Mouse (Mus musculus) cerebellum, postnatal 36 days (tissue): ENCODE measurements around the gene Kifc3.
A peak's percentile ranks its signal among the peaks of the same experiment; 100 is the strongest.

Experiments used
- DNase-seq, 2 experiments: peaks; one replicate each; pipeline ENCODE4 v3.0.0; 2021 to 2022; ENCODE audit warnings: mixed read lengths in 2 of 2

Kifc3 gene

DNA sequence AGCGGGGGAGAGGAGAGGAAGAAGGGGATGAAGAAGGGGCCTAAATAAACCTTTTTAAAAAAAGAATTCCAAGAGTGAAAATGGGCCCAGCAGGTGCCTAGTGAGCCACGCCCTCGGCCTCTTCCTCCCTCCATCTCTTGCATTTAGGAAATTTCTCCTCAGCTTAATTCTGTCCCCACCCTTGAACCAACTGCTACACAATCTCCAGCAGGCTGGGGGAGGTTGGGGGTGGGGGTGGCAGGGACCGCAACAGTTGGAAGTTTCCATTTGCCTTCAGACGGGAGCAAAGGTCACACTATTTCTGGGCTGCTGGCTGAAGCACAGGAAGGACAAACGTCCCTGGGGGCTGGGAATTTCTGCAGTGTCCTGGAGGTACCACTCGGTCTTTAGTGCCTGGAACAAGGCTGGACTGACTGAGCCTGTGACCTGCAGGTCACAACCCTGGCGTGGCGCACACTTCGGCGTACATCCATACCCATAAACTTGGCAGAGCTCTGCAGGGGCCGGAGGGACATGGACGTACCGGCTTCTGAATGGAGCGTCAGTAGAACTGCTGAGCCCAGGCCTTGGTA is 71.6 kb downstream of the Kifc3 start:
- DNase-seq = no peak

DNA sequence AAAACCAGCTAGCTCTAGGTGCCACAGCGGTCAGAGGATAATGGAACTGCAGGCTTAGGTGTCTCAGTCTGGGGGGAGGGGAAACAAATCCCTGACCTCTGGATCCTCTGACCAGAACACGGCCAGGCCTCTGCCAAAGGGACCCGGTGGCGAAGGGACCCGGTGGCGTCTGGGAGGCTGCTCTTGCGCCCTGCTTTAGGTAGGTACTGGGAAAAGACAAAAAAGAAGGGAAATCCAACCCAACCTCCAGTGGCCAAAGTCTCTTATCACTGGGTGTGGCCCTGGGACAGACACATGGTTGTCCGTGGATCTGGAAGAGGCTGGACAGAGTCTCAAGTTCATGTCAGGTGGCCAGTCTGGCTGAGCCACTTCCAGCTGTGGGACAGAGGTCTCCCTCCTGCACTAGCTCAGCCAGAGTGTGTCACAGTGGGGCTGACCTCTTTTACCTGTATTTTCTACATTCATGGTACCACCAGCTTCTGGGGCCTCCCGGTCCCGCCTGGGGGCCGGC is 73.8 kb downstream of the Kifc3 start:
- no peak for DNase-seq

DNA sequence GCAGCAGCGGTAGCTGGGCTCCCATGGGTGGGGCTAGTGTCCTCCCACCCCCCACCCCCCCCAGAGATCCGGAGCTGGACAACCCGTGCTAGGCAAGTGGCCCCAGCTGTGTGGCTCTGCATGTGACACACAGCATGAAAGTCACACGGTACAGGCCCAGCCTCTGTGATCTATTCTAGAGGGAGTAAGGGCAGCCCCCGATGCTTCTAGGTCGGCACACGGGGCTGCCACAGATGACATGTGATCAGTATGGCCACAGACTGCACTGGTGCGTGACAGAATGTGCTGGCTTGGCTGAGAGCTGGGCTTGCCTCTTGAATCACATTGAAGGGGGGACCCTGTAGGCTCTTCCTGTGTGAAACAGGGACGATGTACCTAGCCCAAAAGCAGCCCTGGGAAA is 75.0 kb downstream of the Kifc3 start:
- no peak for DNase-seq

DNA sequence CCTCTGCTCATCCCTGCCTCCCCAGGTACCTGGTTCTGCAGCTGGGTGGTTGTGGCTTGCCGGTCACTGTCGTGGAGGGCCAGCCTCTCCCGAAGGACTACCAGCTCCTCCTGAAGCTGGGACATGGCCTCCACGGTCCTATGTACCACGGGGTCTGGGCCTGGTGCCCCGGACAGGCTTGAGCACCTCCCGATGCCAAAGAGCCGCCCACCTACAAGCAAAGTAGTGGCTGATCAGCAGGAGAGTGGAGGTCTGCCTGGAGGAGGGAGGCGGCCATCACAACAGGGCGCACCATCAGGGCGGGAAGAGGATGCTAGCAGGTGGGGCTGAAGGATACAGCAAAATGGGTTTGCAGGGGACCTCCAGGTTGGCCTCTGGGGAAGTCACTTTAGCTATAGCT is 76.1 kb downstream of the Kifc3 start:
- no peak for DNase-seq

DNA sequence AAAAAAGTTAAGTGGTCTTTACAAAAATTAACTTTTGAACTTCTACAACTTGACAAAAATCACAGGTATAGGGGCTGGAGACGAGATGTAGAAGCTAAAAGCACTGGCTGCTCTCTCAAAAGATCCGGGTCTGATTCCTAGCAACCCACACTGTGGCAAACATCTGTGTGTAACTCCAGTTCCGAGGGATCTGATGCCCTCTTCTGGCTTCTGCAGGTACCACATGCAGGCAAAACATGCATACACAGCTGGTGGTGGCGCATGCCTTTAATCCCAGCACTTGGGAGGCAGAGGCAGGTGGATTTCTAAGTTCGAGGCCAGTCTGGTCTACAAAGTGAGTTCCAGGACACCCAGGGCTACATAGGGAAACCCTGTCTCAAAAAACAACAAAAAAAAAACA is 79.2 kb downstream of the Kifc3 start:
- no peak for DNase-seq

DNA sequence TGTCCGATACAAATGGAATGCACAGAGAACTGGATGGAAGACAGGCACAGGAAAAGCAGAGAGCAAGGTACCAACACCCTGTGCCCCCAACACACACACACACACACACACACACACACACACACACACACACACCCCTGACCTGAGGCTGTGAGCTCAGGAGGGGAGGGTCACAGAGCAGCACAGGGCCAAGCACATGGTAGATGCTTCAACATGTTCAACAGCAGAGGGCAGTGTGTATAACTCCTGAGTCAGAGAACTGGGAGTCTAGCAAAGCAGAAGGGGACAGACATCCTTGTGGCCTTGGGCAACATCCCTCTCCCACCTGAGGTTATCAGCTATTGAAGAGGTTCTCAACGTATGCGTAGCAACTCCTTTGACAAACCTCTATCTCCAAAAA is 88.9 kb downstream of the Kifc3 start:
- no peak for DNase-seq

DNA sequence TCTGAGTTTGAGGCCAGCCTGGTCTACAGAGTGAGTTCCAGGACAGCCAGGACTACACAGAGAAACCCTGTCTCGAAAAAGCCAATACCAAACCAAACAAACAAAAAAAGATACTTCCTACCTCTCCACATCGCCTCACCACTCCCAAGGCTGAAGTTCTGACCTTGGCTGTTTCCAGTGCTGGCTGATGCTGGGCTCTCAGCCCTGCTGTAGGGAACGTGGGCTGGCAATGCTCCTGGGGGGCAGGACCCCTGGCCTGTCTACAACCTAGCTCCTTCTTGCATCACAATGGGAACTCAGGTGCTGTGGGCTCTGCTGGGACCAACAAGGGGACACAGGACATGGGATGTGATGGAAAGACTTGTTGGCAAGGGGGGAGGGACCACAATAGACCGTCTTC is 89.5 kb downstream of the Kifc3 start:
- no peak for DNase-seq

DNA sequence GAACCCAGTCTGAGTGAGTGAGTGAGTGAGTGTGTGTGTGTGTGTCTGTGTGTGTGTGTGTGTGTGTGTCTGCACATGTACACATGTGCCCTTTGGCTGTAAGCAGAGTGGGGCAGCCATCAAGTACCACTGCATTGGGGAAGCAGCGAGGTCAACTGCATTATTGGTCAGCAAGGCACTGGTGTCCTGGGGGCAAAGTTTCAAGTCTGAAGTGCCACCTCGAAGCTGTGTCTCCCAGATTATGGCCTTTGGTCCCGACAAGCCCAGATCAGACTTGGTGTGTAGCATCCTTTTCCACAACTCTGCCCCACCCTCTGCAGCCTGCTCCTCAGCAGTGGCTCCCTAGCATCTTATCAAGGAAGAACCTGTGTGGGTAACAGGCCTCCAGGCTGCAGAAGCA is 90.0 kb downstream of the Kifc3 start:
- DNase-seq = no peak

DNA sequence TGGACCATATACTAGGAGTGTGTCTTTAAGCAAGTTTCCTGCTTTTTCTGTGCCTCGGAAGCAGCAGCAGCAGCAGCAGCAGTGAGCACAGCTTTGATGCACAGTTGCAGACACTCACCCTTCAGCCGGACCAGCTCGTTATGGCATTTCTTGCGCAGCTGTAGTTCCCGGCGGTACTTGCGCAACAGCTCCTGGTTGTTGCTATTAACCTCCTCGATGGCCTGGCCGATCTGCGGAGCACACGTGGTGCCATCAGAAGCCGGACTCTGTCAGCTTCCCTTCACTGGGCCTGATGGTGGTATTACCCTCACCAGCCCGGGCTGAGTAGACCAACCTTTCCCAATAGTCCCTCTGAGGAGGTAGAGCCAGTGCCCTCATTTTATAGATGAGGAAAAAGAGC is 95.3 kb downstream of the Kifc3 start:
- DNase-seq = no peak

DNA sequence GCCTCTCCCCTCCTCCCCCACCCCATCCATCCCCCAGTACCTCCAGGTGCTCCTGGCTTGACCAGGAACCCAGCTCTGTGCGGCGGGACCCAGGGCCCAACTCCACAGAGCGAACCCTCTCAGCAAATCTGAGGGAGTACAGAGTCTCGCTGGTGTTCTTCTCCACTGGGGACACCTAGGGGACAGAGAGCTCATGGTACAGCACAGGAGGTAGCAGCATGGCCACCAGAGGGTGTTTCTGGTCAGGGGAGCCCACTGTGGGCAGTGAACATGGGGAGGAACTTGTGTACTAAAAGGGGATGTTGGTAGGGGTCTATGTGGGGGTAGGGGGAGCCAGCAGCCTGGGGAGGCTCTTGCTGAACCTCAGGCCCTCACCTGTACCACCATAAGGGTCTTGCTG is 100.6 kb downstream of the Kifc3 start:
- DNase-seq = no peak

DNA sequence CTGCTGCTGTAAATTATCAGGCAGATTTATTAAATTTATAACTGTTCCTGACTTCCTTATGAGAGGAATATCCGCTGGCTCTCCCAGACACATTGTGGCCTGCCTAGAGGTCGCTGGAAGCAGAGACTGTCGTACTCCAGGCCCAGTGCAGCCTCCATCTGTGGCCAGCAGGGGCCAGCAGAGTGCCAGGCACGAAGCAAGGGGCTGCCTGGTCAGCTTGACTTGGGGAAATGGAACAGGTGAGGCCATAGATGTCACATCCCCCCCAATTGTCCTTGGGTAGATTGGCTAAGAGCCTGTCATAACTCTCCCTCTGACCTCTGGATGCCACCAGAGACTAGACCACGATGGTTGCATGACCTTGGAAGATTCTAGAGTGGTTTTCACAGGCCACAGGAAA is 103.6 kb downstream of the Kifc3 start:
- DNase-seq = peak; percentile 67 to 68

DNA sequence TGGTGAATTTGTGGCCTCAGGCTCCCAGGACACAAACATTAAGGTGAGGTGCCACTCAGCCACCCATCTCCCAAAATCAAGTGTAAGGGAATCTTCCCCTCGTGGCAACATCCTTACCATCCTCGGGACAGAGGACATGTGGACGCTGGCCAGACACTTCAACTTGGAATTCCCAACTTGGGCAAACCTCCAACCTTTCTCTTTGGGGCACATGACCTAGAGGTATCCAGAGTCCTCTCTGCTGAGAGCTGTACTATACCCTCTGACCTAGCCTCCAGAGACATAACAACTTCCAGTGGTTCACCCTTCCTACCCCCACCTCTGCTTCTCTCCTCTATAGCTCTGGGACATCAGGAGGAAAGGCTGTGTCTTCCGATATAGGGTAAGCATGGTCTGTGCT is 109.0 kb downstream of the Kifc3 start:
- no peak for DNase-seq

DNA sequence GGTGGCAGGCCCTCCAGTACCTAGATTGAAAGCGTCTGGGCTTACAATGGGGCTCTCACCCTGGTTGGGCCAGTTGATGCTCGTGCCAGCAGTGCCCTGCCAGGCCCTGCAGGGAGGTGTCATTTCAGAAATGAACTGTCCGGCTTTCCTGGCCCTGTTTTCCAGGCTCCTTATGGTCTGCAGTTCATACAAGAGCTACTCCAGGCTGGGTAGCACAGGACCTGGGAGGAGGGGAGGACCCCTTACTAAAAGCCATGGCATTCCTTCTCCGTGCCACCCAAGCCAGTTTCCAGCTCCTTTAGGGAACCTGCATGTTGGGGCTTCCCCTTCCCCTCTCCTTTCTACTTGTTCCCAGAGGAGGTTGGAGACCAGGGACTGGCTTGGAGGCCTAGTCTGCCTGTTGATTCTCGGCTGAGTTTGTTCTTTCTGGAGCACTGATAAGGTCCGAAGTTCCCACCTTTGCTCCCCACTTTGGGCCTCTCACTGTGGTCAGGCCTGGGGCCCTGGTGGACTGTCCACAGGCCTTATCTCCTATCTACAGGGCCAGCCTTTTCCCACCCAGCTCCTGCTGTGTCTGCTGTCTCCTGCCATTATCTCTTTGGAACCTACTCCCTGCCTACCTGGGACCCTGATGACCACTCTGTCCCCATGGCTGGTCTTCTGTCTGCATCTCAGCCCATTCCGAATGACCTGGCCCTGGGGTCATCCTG is 117.0 kb downstream of the Kifc3 start:
- DNase-seq = peak; percentile 60 to 66

DNA sequence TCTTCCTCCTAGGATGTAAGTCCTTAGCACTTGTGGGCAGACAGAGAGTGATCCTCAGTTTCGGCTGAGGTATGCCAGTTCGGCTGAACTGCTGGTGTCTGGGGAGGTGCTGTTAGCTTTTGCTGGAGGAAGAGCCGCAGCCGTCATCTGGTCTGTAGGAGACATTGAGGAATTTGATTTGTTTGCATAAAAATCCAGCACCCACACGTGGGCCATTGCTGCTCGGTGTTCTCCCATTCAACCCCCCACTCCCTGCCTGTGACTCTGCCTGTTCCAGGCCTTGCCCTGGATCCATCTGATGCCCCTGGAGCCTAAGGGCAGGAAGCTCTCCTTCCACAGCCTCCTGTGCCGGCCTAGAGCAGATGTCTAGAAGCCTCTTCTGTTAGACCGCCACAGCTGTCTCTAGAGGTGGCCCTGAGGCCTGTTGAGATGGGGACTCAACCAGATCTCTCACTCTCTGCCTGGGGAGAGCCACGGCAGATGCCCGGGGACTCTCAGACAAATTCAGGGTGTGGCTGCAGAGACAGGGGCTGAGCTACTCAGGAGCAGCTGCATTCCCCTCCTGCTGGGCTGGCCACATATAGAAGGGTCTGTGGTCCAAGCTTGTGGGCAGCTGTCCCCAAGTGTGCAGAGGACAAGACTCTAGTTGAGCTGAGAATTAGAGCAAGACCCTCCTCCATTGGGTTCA is 117.7 kb downstream of the Kifc3 start:
- no peak for DNase-seq

DNA sequence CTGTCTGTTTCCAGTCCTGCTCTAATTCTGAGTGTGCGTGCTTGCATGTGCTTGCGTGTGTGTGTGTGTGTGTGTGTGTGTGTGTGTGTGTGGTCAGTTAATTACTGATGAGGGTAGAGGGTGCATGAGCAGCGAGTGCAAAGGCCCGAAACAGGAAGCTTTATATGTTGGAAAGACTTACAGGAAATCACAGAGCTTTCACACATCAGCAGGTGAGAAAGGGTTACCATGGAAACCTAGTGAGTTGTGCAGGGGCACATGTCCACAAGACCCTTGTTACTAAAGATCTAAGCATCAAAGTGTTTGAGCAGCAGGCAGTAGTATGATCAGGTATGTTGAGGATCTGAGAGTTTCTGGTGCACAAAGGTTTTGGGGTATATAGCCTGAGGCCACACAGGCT is 118.4 kb downstream of the Kifc3 start:
- no peak for DNase-seq

DNA sequence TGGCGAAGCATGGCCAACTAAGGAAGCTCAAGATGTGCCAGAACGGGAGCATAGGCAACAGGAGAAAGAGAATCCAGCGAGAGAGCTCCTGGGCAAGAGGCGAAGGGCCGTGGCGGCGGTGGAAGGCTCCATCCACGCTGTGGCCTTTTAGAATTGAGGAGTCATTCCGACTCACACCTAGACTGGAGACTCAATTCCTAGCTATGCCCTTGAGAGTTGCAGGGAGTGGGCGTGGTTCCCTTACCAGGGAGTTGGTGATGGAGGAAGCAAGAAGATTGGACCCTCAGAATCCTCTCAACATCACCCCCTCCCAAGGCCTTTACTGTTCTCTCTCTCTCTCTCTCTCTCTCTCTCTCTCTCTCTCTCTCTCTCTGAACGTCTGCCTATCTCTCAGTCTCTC is 121.0 kb downstream of the Kifc3 start:
- DNase-seq = no peak

DNA sequence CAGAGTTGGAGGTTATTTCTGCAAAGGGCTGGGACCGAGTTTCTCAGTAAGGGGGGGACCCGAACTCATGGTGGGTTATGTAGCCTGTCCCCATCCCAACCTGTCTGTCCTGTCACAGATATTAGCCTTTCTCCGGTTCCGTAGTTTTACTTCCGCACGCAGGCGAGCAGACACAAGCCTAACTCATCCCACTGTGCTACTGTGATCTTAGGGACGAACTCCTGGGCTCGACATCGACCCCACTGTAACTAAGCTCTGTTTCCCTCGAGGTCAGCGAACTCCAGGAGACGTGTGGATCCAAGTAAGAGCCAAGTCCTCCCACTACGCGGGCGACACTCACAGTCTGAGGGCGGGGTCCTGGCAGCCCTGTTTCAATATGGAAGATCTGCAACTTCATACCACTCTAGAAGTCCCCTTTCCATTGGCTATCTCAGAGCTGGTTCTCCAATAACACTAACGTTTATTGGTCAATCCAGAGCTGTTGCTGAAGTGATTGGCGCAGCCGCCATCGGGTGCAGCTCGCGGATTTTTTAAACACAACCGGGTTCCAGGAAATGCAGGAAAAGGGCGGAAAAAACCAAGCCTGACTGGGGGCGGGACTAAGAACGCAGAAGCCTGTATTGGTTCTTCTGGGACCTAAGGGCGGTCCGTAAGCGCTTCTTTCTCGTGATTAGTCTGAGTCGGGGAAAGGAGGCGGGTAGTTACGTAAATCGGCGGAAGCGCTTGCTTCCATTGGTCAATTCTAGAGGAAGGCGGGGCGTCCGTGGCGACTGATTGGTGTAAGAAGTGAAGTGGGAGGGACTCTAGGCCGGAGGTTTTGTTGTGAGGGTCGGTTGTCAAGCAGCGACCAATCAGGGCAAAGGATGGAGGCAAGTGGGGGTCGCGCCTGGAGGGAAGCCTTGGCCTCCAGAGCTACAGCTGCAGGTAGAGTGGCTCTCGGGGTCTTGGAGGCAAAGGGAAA is 122.0 kb downstream of the Kifc3 start, which contains the start of gene Katnb1:
TSS of gene Katnb1 (plus strand) at position 806 of the 961 bp plus-strand sequence.
- peak; percentile 96 to 98 for DNase-seq

DNA sequence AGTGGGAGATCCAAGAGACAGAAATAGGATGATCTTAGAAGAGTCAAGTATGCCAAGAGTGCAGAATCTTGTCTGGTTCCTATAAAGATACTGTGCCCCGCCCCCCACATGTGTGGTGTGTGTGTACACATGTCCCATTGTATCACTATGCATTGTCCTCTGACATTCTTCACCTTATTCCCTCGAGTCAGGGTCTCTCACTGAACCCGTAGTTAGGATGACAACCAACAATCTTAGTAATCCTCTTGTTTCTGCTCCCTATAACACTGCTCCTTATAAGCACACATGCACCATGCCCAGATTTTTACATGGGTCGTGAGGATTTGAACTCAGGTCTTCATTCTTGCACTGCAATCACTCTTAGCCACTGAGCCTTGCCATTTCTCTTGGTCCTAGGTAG is 123.3 kb downstream of the Kifc3 start:
- DNase-seq = no peak

DNA sequence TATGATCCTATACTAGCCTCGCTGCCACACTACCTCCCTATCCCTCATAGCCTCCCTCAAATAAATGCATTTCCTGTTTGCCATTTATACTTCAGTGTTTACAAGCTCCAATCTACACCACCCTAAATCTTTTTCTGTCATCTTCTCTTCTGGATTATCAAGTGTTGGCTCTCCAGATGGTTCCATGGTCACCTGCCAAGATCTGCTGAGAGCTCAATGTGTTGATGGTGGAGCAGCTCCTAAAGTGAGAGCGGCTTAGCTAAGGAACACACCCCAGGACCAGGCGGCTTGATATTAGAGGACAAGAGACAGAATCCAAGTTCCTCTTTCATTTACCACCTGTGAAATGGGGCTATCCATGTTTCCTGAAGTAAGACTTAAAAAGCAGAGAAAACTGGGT is 124.6 kb downstream of the Kifc3 start:
- peak; percentile 53 to 60 for DNase-seq

DNA sequence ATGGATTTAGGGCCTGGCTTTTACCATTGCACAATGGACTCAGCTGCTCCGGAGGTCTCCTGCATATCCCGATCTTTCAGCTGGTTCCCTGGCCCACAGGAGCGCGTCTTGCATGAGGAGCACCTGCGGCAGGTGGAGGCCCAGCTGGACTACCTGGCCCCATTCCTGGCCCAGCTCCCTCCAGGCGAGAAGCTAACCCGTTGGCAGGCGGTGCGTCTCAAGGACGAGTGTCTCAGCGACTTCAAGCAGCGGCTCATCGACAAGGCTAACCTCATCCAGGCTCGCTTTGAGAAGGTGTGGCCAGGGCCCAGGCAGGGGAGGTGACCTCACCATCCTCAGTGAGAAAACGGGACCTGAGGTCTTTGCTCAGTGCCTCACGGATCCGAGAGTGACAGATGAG is 126.5 kb downstream of the Kifc3 start:
- DNase-seq = peak; percentile 68 to 73

DNA sequence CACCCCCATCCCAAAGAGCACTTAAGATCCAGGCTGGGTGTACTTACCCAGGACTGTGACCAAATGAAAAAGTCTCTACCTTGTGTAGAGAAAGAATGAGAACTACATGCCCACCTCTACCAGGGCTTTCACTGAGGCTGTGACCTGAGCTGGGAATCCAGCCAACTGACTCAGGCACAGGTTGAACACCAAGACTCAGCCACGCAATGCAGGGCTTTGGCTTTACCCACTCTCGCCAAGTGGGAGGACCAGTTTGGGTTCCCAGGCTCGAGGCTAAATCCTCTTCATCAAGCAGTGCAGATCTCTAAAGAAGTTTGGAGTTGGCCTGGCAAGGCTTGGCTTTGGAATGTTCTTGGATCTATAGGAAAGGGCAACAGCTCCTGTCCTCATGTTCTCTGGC is 127.1 kb downstream of the Kifc3 start:
- DNase-seq = no peak

DNA sequence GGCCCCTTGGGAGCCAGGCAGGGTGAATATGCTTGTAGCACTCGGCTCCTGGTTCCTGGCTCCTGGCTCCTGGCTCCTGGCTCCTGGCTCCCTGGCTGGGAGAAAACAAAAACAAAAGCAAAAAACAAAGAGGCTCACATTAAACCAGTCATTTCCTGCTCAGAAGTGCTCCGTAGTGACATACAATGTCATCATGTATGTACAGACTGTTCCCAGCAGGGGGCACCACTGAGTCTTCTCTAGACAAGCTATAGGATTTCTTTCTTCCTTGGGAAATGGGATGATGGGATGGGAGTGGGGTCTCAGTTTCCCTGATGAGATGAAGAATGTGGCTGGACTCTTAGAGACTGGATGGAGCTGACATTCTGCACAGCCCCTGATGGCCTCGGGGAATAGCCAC is 135.0 kb downstream of the Kifc3 start:
- peak; percentile 47 to 54 for DNase-seq

DNA sequence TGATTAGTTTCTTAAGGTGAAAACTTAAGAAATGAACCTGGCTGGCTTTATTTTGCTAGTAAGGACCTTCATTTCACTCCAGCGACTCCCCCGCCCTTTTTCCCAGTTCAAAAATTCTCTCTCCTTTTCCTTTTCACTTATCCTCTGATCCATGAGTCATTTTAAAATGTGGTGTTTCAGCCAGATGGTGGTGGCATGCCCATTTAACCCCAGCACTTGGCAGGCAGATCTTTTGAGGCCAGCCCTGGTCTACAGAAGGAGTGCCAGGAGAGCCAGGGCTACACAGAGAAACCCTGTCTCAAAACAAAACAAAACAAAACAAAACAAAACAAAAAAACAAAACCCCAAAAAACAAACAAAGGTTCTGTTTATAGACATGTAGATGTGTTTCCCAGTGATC is 138.1 kb downstream of the Kifc3 start:
- DNase-seq = peak; percentile 54 to 64
